Mouse (Mus musculus) left cerebral cortex, adult 11 months (tissue): ENCODE results near the gene Ajm1.
A peak's percentile ranks its signal among the peaks of the same experiment; 100 is the strongest.

Experiments
- DNase-seq: peaks from one replicate; pipeline ENCODE4 v3.0.0; 2022; ENCODE audit warnings: low spot score

Gene Ajm1

GRCm38 (mm10) chr2:25583571-25583970 lies 2.0 kb upstream of the Ajm1 start:
- DNase-seq, result no peak

GRCm38 (mm10) chr2:25583120-25583481 lies 1.5 kb upstream of the Ajm1 start:
- DNase-seq, result no peak

GRCm38 (mm10) chr2:25582466-25583119 lies 1.0 kb upstream of the Ajm1 start:
- DNase-seq, result peak; percentile 76

GRCm38 (mm10) chr2:25581901-25582301 lies 344 bp upstream of the Ajm1 start:
- no peak for DNase-seq

GRCm38 (mm10) chr2:25580621-25581101 lies 896 bp downstream of the Ajm1 start:
- DNase-seq, result peak; percentile 28

- DNase-seq, result no peak
These were observed 1.7 kb downstream of the Ajm1 start for GRCm38 (mm10) chr2:25579737-25580460.

GRCm38 (mm10) chr2:25578796-25579736 lies 2.5 kb downstream of the Ajm1 start:
- no peak for DNase-seq

GRCm38 (mm10) chr2:25577951-25578795 lies 3.4 kb downstream of the Ajm1 start:
- DNase-seq, result no peak

- DNase-seq, result no peak
These were observed 4.3 kb downstream of the Ajm1 start for GRCm38 (mm10) chr2:25576965-25577891.

GRCm38 (mm10) chr2:25576028-25576850 lies 5.3 kb downstream of the Ajm1 start:
- no peak for DNase-seq

GRCm38 (mm10) chr2:25575432-25576027 lies 6.0 kb downstream of the Ajm1 start:
- DNase-seq, result no peak

- peak; percentile 96 for DNase-seq
These were observed 6.8 kb downstream of the Ajm1 start, which contains the start of the genes Mamdc4 and Phpt1 for GRCm38 (mm10) chr2:25574579-25575431. Mamdc4 (minus strand) TSS chr2:25574845. Phpt1 (minus strand) TSS chr2:25575224.

GRCm38 (mm10) chr2:25574136-25574535 lies 7.4 kb downstream of the Ajm1 start:
- DNase-seq, result no peak

GRCm38 (mm10) chr2:25573068-25573467 lies 8.5 kb downstream of the Ajm1 start:
- DNase-seq, result no peak

GRCm38 (mm10) chr2:25571221-25571620 lies 10.3 kb downstream of the Ajm1 start:
- no peak for DNase-seq

GRCm38 (mm10) chr2:25569323-25569722 lies 12.2 kb downstream of the Ajm1 start:
- no peak for DNase-seq

- no peak for DNase-seq
These were observed 13.0 kb downstream of the Ajm1 start for GRCm38 (mm10) chr2:25568473-25569019.

GRCm38 (mm10) chr2:25566558-25566957 lies 15.0 kb downstream of the Ajm1 start:
- DNase-seq, result no peak
